Mouse (Mus musculus) ovary, postnatal 10 days (tissue): ENCODE measurements around the gene Rasgrp3.

ENCODE experiments used
- DNase-seq: peaks from one replicate; pipeline ENCODE4 v3.0.0; 2022; ENCODE audit warnings: low spot score

Rasgrp3 gene

DNA sequence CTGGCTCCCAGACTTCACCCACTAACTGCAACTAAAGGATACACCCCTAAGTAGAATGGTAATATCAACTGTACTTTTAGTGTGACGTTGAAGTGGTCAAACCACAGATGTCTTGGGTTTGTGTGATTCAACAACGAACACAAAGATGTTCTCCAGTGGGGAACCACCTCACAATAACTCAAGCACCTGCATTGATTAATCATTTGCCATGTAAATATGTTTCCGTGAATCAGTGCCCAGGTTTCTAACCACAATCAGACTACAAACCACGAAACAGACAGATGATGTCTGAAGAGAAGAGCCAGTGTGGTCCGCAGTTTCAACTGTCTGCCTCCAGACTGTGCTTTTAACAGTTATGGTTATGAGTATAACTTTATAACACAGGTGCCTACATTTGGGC lies 69.4 kb downstream of the Rasgrp3 start:
- no peak for DNase-seq

DNA sequence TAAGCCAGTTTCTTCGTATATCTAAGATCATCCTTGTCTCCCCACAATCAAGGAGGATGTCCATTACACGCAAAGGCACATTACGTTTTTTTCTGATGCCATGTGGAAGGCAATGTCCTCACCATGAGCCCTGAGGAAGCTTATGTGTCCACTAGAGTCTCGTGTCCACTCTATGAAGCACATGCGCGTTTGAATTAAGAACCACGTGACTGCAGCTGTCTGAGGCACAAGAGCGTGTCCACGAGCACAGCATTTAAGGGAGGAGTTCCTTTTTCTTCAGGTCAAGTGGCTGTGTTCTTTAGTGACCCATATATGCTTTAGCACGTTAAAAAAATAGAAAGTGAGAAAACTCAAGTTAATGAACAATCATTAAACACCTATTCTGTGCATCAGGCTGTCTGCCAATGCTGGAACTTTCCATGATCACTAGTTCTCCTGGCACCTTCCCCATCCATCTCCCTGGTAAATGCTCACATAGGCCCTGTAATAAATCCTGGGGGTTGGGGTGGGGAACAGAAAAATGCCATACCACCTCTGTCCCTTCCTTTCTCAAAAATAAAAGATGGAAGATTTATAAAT lies 70.5 kb downstream of the Rasgrp3 start:
- no peak for DNase-seq

DNA sequence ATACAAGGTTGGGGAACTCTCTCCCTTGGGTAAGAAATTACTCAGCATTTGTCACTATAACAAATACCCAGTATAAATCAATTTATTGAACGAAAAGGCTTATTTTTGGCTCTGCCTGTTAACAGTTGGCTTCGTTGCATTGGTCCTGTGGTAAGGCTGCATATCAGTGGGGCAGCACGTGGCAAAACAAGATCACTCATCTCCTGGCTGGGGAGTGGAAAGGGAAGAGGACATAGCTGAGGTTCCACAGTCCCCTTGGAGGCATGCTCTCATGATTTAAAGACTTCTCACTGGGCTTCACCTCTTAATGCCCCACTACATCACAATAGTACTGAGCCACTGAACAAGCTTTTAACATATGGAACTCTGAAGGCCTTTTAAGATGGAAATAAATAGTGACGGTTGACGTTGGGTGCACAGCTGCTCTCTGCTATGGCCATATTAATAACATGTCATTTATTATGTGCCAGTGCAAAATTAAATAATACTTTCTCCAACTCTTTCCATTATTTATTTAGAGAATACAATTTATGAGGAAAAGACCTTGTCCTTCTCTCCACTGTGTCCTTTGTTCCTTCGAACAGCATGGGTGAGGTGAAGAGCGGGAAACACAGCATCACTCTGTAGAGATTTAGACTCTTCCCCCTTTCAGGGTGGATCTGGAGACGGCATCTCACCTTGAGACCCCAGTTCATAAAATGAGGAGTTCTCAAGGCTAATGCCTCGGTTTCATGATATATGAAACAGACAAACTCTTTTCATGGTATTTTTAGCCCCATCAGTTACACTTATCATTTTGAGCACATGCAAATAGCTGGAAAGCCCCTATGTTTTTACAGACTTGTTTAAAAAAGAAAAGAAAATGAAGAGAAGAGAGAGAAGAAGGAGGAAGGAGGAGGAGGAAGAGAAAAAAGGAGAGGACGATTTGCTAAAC lies 71.3 kb downstream of the Rasgrp3 start:
- DNase-seq = no peak

DNA sequence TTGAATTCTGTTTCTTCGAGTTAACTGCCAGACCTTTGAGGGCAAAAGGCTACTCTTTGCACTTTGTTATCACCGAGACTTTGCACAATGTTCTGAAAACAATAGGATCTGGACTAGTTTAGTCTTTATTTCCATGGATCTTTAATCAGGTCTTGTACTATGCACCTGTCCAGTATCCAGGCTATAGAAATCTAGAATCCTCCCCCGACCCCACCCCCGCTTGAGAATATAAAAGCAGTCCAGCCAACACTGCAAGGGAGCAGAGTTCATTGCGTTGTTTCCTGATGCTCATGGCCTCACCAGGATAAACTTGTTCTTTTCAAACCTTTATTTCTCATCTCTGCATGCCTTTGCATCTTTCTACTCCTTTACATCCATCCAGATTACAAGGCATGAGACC lies 73.6 kb downstream of the Rasgrp3 start:
- DNase-seq = no peak

DNA sequence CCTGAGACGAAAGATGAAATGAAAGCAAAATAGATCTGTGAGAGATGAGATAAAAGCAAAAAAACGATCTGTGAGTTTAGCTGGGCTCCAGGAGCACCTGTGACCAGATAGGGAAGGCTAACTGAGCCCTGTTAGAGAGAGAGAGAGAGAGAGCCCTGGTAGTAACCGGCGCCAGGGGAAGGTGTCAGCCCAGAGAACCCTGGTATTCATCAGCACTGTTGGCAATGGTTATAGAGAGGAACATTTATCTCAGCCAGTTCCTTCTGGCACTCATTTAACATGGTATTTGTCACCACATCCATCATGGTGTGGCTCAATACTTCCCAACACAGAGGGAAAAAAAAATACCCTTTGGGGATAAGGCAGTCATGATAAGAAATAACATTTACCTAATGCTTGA lies 80.9 kb downstream of the Rasgrp3 start:
- DNase-seq = no peak

DNA sequence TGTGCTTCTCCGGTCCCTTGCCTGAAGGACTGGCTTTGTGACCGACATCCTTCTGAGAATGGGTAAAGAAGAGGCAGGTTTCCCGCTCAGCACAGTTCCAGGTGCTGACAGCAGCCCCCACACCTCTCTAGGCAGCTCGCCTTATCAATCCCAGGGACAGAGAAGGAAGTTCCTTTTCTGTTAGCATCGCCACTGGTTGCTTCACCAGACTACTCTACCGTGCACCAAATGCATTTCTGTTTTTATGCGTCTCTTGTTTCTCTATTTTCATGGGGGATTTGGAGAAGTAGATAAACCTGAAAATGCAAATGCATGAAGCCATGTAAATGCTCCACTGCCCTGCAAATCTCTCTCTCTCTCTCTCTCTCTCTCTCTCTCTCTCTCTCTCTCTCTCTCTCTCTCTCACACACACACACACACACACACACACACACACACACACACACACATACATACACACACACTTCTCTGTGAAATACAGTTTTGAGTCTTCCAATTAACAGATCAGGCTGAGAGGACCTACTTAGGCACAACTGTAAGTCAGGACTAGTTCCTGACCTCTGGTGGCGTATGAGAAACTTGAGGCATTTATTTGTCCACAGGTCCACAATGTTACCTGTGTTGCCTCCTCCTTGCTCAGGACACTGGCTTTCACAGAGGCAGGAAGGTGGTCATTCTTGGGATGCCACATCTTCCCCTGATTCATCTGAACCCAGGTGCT lies 82.6 kb downstream of the Rasgrp3 start:
- no peak for DNase-seq

DNA sequence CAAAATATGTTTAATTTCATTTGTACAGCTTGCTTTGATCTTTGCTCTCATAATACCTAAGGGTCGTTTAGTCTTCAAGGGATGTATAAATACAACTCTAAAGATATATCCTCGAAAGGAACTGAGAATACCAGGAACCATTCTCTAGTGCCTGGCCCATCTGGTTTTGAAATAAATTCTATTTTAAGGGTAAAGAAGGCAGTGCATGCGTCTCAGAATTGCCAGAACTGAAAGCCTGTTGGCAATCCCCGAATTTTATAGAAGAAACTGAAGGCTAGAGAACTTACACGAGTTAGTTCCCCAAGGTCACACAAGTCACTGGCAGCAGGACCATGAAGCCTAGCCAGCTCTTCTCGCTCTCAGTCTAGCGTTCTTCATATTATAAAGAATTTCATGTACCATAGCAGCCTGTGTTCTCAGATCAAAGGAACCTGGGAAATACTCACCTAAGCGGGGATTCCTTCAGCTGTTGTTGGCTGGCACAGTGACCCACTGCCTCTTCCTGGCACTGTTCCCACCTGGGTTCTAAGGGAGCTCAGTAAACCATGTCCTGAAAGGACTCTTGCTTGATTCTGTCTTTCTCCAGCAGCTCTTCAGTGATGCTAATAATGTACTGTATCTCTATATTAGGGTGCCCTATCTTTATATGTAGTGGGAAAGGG lies 83.7 kb downstream of the Rasgrp3 start:
- DNase-seq = no peak

DNA sequence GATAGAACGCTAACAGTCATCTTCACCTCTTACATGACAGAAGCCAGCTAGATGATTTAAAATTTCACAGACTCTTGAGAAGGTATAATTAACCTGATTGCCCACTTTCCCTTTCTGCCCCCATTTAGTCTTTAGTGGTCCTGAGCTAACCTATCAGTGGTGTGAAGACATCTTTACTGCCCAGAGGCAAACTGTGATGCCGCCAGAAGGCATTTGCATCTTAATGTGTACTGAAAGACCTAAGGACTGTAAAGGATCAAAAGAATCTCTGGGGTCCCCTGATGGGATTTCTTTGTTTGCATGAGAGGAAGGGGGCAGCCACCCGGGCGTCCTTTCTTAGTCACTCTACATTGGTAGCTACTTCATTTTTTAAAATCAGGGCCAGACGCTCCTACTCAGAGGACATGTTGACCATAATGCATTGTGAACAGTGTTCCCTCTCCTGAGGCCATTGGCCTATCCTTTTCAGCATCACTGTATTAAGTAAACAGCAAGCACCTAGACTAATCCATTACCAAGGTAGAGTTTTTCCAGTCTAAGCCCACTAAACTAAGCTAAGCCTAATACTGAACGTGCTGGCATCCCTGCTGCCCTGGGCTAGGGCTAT lies 85.6 kb downstream of the Rasgrp3 start:
- no peak for DNase-seq

DNA sequence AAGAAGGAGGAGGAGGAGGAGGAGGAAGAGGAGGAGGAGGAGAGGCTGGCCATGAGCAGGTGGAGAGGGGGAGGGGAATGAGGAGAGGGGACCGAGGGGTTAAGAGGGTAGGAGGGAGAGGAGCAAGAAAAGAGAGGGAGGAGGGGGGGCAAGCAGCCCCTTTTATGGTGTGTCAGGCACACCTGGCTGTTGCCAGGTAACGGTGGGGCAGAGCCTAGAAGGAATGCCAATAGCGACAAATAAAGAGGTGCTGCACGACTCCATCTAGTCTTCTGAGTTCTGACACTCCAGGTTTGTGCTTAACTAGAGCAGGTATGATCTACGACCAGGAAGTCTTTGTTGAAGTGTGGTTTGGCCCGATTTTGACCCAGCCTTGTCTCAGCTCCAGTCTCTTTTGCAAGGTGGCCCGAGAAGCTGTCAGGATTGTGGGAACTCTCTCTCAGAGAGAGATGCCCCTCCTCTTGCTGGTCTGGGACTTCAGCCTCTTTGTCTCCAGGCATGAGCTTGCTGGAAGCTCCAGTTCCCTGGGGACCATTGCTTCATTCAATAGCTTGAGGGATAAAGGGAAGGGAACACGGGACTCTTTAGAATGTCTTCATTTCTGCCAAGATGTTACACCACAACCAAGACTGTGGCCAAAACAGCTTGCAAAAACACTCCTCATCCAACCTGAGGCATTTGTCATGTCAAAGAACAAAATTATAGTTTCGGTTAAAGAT lies 86.8 kb downstream of the Rasgrp3 start:
- DNase-seq = no peak

DNA sequence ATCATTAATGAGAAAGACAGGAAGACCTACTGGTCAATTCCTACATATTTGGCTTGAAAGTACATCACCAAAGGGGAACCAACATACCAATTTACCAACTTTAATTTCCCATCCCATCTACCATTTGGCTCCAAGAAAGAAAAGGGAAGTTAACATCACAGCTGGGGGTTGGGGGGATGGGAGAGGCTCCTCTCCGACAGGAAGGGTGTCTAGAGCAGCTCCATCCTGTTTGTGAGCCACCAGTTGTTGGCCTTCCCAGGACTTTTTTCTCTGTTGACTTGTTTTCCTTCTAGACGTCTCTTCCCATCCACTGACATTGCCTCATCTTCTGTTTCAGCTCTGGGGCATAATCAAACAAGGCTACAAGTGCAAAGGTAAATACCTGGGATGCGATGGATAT lies 88.1 kb downstream of the Rasgrp3 start:
- no peak for DNase-seq

DNA sequence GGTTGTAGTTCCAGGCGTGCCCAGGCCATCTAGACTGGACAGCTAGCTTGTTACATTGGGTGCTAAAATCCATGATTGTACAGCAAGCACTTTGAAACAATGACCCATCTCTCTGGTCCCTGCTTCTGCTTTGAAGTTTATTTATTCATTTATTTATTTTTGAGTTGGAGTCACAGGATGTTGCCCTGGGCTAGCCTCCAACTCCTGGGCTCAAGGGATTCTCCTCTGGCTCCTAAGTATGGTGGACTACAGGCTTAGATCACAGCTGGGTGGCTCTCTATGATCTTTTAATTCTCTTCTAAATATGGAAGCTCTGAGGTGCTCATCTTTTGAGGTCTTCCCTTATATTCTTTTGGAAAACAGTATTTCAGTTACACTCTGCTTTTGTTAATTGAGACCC lies 90.7 kb downstream of the Rasgrp3 start:
- no peak for DNase-seq

DNA sequence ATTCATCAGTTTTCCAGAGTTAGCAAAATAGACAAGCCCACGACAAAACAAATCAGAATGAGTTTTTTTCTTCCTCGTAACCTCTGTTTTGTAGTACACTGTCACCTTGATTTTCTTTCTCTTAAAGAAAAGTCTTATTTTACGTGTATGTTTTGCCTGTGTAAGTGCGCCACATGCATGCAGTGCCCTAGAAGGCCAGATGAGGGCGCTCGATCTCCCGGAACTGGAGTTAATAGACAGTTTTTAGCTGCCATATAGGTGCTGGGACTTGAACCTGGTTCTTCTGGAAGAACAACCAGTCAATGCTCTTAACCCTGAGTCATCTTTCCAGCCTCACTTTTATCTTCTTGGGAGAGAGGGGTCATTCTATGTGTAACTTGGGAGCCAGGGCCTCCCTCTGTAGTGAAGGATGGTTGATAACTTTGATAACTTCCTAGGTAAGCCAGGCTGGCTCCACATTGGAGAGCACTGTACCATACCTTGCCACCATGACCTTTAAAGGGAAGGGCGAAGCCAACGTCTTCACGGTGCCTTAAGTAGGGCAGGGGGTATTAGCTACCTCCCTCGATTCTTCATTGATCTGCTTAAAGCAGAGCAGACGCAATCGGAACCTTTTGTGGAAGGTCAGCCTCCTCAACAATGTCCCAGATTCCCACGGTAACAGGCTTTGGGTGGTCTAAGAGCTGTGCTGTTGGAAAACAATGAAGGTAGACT lies 93.7 kb downstream of the Rasgrp3 start:
- no peak for DNase-seq

DNA sequence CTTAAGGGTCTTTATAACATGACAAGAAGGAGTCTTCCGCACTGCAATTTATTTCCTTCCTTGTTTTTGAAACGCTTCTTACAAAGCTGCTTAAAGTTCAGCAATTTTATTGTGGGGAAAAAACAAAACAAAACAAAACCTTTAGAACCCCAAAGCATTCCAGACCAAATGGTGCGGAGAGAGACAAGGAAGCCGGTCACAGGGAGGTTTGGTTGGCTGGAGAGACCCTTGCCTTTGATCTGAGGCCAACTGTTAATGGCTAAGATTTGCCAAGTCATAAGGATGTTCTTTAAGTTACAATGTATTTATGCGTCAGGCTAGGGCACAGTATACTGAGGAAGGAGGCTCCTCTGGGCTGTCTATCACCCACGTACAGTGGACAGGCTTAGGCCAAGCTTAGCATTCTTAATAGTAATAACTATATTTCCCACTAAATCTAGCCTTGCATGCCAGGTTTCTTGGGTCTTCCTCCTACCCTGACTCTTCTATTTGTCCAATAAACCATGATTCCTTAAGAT lies 96.8 kb downstream of the Rasgrp3 start:
- DNase-seq = no peak

DNA sequence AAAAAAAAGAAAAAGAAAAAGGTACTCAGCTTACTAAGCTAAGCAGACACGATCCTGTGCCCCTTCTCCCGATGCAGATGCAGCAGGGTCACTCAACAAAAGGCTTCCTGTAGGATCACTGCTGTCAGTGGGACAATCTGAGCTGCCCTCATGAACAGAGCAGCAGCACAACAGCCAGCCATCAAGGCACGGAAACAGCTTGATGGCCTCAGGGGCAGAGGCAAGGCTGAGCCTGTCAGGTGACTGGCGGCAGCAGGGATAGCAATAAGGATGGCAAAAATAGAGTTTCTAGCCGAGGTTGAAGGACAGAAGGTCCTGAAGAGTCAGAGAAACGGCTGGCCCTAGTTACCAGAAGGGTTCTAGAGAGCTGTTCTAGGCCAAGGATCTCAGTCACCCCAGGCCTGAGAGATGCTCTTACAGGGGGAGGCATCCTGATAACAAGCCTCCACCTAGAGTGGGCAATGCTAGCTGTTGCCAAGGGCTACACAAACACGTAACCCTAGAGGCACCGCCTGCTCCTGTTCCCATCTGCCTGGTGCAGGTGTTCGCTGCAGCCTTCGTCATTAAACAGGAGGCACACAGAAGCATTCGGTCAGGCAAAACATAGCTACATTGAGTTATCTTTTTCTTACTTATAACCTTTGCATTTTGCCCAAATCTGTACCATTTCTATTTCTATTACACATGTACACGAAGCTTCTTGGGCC lies 98.8 kb downstream of the Rasgrp3 start:
- DNase-seq = no peak

DNA sequence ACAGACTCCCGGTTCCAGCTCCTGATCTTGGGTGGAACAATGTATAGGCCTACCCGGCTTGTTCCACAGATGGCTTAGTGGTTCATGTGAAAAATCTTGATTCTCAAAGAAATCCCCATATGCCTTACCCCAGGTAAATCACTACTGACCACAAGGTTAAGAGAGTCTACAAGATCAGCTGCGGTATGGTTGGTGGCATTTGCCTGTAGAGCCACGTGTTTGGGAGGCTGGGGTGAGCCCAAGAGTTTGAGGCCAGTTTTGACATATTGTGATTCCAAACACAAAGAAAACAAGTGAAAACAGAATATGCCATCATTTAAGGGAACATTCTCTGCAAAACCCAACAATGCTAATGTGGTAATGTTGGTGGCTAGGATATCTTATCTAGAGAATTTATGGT lies 99.9 kb downstream of the Rasgrp3 start:
- DNase-seq = no peak

DNA sequence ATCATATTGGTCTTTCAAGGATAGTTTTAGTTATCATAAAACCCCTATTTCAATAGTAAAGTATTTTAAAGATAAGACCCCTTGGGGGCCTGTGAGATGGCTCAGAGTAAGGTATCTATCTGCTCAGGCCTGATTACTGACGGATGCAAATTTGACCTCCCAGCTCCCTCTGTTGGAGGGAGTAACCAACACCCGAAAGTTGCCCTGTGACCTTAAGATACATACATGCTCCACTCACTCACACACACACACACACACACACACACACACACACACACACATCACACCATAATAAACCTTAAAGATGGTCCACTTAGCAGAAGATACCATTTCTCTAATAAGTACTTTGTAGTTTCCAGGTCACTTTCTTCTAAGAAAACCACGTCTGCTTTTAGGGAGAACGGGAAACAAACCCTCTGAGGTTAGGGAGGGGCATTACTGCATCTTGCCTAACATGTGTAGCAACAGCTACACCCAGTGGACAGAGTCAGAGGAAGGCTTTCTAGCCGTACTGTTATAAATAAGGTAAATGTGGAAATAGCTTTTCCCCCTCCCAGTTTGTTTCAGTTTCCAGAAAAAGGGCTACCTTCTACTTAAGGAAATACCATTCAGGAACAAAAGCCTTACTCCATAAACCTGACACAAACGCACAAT lies 100.8 kb downstream of the Rasgrp3 start:
- DNase-seq = no peak

DNA sequence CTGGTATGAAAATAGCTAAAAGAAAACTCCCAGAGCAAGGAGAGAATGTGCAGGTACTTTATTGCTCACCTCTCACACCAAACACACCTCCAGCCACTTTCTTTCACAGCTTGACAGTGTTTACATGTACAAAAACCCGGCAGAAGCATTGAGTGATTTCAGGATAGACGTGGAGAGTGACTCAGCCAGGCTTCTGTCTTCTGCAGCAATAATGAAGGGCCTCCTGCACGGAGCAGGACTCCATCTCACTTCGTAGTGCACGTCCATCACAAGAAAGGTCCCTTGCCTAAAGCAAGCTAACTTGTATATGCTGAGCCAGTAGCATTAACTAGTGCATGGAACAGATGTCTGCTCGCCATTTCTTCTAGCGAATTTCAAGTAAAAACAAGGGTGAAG lies 101.4 kb downstream of the Rasgrp3 start:
- no peak for DNase-seq

DNA sequence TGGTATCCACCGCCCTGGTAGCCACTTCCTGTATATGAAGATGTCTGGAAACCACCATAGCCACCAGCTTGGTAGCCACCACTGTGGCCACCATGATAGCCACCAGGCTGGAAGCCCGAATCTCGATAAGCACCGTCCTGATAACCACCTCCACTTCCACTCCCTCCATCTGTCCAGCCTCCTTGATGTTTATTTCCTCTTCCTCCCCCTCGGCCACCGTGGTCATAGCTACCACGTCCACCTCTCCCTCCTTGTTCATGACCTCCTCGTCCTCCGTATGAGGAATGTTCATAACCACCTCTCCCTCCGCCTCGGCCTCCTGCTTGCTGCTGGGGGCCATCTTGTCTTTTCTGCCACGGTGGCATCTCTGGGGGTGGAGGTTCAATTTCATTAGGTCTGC lies 102.7 kb downstream of the Rasgrp3 start:
- DNase-seq = no peak

DNA sequence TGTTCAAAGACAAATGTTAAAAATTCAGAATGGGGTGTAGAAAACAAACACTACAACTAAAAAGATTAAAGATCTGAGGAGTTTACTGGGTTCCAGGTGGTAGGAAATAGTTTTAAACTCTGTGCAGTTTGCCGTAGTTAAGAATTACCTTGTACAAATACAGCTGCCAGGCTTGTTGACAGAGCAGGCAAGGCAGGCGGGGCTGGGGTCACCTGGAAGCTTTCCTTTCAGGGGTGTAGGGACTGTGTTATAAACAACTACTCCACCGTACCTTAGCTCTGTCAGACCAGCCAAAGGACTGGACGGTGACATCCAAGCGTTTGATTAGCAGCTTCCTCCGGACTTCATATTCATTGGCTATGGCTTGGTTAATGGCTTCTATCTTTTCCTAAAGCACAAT lies 103.4 kb downstream of the Rasgrp3 start:
- no peak for DNase-seq
